Mouse (Mus musculus) thymus, postnatal 36 days (tissue): Measurements from ENCODE around the gene Tesk2.
"Not testable (repeated sequence)": the region's sequence is repeated elsewhere in the genome, so short reads cannot be mapped to it uniquely, and the experiment has no call there.

ENCODE experiments used
- DNase-seq, 2 experiments: peaks; one replicate each; pipeline ENCODE4 v3.0.0; 2022; ENCODE audit warnings: mixed read lengths in 2 of 2

Tesk2 gene

DNA sequence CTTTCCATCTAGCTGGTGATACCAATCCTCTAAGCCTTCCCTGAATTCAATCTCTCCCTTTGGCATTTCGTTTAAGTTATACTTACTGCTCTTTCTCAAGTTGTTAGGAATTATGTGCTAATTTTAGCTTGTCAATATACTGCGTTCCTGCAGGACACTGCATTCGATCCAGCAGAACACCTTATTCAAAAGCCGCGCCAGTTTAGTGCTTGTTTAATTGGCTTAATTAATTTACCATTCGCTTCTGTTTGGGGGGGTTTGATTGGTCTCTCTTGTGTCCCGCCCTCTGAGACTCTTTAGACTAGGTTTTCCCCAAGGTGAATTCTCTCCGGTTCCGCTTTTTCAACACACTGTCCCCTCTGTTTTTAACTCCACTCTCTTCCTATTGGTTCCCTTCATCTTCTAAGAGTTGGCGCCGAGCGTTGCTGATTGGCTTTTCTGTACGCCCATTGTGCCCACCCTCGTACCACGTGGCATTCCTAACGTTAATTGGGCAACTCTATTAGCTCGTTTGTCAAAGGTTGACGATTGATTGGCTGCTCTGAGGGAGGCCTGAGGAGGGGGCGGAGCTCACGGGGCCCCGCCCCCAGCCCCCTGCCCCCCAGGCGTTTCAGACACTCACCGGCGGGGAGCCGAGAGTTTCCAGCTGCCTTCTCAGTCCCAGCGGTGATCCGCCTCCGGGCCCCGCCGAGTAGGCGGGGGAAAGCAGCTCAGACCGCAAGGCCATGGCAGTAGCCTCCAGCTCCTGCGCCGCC is at the start of gene Tesk2:
Tesk2 (plus strand) TSS at position 606 of the 755 bp plus-strand sequence.
- peak; percentile 80 to 91 for DNase-seq

DNA sequence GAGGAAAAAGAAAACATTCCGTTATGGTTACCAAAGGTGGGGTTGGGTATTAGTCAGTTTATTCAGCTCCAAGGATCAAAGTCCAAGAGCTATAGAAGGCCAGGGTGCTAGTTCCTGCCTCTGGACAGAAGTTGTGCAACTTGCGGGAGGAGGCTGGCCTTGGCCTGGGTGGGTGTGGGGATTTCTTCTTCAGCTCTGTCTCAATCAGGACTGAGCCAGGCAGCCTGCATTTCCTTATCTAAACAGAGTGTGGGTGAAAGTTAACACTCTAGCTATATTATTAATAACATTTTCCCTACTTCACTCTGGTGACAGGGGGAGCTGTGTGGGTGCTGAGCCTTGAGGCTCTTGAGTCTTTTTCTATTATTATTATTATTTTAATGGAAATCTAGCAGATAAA is 48.0 kb upstream of the Tesk2 start:
- no peak for DNase-seq

DNA sequence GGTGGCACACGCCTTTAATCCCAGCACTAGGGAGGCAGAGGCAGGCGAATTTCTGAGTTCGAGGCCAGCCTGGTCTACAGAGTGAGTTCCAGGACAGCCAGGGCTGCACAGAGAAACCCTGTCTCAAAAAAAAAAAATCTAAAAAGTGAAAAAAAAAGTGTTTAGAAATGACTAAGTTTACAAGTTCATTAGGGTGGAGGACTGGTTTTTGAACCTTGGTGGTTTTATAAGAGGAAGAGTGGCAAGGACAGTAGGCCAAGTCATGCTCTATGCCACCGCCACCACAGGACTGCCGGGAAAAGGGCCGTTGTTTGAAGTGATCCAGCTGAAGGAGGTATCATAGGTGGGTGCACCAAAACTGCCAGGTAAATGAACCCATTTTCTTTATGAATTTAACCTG is 46.0 kb upstream of the Tesk2 start:
- not testable (repeated sequence) for DNase-seq

DNA sequence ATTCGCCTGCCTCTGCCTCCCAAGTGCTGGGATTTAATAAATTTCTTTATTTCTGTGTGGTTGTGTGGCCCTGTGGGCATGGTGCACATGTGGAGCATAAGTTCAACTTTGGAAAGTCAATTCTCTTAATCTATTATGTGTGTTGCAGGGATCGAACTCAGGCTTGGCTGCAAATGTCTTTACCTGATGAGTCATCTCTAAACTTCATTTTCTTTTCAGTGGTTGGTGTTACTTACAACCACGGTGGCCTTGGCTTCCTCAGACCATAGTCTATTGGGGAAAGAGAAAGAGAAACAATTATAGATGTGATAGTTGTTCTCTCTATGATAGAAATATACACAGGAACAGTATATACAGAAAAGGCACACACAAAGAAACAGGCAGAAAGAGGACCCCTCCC is 44.7 kb upstream of the Tesk2 start:
- DNase-seq, result no peak

DNA sequence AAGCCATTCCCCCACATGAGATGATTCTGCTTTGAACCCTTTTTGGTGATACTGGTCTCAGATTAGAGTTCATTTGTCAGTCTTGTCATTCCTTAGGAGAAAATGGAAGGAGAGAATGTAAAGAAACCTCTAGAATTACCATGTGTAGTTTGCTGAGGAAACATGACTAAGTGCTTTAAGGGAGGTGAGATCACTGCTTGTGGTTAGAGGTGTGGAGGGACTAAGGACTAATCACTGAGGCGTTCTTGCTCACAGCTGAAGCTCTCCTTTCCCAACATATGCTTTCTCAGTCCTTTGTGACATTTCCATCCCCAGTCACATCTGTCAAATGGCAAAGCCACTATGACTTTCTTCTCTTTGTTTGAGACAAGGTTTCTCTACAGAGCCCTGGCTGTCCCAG is 42.9 kb upstream of the Tesk2 start:
- DNase-seq, result no peak

DNA sequence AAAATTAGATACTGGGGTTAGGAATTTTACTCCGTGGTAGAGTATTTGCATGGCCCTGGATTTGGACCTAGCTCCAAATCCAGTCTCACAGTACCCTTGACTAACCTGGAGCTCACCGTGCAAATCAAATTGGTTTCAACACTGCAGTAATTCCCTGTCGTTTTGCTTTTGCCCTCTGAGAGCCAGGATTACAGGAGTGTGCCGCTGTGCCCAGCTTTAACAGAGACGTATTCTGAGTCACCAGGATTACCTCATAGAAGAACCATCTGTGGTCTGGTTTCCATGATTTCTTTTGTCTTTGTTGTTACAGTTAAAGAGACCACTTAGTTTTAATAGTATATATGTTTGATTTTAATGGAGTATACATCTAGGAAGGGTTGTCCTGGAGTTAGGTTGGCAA is 41.6 kb upstream of the Tesk2 start:
- no peak for DNase-seq

DNA sequence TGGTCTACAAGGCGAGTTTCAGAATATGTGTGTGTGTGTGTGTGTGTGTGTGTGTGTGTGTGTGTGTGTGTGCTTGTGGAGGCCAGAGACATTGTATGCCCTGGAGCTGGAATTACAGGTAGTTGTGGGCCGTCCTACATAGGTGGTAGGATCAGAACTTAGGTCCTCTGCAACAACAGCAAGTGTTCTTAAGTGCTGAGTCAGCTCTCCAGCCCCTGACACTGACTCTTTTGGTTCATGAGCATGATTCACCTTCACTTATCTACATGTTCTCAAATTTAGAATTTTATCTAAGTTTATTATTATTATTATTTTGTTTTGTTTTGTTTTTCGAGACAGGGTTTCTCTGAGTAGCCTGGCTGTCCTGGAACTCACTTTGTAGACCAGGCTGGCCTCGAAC is 40.2 kb upstream of the Tesk2 start:
- DNase-seq, result not testable (repeated sequence)

DNA sequence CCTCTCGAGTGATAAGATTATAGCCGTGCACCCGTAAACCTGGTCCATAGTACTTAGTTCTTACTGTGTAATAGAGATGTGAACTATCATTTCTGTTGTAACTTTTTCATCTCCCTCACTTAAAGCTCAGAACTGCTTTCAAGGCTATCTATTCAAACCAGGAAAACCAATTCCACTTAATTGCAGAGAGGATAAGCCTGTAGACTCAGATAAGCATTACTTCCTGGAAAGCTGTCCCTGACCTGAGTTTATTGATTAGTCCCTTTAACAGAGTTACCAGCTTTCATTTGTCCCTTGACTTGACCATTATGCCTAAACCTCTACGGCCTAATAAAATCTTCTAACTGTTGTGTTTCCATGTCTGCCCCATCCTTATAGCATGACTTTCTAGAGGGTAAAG is 36.8 kb upstream of the Tesk2 start:
- no peak for DNase-seq

DNA sequence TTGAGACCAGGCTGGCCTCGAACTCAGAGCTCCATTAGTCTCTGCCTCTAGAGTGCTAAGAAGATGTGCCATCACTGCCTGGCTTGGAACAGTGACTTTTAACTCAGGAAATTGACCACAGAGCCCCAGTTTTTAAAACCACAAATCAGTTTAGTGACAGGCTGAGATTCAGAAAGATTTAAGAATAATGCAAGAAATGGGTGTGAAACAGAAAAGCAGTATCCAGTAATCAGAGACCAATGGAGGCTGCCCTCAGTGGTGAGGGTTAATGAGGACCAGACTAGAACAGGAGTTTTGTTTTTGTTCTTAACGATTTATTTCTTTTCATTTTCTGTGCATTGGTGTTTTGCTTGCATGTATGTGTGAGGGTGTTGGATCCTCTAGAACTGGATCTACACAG is 36.1 kb upstream of the Tesk2 start:
- no peak for DNase-seq

DNA sequence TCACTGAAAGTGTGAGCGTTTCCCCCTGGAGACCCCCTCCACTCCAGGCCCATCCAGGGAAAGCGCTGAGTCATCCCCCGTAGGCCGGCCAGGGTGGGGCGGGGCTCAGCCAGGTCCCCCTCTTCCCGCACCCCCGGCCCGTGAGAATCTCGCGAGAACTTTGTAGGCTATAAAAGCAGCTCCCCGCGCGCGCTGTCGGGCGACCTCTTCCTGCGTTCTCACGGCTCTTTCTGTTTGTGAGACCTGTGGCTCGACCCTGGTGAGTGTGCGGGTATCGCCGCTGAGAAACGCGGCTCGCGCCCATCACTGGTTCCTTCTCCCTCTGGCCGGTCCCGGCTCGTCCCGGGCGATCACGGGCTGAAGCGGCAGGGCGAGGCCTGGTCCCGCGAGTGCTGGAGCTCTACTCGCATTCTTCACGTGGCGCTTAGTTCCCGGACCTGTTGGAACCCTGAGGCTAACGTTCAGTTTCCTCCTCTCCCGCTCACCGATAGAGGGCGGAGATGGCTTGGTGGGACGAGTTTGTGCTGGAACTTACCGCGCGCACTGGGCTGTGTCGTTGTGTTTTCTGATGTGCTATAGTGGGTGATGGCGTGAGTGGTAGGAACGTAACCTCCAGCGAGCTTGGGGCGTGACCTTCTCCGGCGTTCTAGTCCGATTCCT is 35.2 kb upstream of the Tesk2 start, which contains the start of gene Prdx1:
Prdx1 (plus strand) TSS at position 143 of the 660 bp plus-strand sequence.
- peak; percentile 95 to 98 for DNase-seq

DNA sequence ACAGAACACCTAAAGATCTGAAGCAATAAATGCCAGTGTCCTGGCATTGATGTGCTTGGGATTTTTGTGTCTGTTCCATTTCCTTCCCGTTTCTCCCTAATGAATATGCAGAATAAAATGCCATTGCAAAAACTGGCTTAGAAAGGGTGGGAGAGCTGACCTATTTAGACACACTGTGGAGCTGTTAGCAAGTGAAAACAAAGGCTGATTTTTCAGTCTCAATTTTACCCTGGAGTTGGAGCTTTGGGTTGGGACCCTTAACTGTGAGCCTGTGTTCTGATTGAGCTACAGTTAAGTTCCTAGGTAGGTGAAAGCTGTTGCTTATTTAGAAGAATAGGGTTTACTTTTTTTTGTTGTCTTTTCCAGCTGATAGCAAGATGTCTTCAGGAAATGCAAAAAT is 33.7 kb upstream of the Tesk2 start:
- no peak for DNase-seq

DNA sequence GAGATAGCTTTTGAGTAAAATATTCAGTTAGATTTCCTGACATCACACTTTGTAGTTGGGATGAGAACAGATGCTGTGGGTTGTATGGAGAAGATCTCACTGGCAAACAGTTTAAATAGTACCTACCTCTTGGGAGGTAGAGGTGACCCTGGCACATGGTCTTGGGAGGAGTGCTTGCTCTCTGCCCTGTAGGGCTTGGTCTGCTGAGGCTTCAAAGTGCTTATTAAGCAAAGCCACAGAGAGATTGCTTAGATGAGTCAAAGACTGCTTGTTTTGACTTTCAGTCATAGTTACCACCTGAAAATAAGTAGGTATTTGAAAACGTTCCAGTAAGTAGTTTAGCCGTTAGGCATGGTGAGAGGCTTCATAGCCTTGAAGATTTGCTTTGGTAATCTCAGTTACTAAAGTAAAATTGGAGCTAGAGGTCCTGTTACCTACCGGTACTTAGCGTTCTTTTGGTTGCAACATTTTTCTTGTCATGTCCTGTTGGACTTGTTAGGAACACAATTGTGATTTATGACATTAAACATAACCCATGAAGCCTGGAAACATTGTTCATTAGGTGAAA is 31.4 kb upstream of the Tesk2 start:
- DNase-seq, result no peak

DNA sequence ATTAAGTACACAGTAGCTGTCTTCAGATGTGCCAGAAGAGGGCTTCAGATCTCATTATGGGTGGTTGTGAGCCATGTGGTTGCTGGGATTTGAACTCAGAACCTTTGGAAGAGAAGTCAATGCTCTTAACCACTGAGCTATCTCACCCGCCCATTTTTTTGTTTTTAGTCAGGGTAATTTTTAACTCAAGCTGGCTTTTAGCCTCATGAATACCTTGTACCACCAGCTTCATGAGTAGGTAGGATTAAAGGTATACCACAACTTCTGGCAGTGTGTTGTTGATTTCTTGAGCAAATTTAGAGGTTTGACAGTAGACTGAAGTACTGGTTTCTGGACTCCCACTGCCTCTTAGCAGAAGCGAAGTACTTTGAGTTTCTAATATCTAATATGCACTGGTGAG is 28.6 kb upstream of the Tesk2 start:
- DNase-seq, result no peak

DNA sequence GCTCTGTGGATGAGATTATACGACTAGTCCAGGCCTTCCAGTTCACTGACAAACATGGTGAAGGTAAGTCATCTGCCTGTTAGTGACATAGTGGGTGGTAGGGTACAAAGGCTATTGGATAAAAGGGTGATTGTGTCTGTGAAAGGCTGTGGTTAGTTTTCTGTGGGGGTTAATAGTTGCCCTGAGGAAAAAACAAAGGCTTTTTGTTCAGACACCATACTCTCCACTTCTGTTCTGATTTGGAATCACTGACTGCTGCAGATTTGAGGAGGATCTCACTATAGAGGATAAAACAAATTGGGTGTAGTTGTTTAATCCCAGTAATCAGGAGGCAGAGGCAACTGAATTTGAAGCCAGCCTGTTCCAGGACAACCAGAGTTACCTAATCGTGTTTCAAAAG is 27.0 kb upstream of the Tesk2 start:
- no peak for DNase-seq

DNA sequence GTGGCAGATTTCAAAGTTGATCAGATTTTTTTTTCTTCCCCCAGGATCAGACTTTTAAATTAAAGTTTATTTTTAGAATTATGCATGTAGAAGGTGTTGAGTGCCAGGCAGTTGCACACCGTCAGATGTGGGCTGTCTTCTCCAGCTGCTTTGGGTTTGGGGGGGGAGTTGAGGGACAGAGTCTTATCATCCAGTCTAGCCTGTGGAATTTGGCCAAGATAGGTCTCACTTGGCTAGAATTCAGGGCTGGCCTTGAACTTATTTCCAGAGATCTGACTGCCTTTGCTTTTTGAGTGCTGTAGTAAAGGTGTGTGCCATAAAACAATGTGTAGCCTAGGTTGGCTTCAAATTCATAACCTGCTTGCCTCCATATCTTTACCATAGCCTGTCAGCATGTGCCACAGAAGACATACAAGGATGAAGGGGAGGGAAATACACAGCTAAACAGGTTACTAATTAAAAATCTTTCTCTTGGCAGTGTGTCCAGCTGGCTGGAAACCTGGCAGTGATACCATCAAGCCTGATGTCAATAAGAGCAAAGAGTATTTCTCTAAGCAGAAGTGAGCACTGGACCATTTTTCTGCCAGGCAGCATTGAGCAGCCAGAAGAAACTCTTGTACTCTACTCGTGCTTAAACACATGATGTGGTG is 21.9 kb upstream of the Tesk2 start:
- DNase-seq, result no peak

DNA sequence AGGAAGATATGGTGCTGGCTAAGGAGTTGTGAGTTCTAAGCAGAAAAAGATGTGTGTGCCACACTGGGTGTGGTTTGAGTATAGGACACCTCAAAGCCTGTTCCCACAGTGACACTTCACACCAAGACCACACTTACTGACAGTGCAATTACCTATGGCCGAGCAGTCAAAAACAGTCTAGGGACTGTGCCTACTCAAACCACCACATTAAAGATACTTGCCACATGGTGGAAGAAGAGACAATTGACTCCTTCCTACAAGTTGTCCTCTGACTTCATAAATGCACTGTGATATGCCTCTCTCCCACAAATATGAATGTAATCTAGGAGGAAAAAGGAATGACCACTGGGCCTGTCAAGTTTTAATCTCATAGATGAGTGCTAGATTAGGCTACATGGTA is 19.8 kb upstream of the Tesk2 start:
- no peak for DNase-seq

DNA sequence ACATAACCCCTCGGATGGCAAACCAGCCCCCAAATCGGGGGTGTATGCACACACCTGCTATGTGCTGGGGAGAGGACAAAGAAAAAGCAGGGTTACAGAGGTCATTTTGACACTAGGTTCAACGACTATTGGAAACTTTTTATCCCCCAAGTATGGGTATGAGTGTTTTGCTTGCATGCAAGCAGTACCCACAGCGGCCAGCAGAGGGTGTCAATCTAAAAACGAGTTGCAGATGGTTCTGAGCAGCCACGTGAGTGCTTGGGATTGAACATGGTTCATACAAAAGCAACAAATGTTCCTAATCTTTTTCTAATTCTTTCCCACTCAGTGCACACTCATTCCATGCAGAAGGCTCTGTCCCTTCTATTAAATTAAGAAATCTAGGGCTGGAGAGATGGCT is 16.9 kb upstream of the Tesk2 start:
- DNase-seq, result peak; percentile 73 to 80

DNA sequence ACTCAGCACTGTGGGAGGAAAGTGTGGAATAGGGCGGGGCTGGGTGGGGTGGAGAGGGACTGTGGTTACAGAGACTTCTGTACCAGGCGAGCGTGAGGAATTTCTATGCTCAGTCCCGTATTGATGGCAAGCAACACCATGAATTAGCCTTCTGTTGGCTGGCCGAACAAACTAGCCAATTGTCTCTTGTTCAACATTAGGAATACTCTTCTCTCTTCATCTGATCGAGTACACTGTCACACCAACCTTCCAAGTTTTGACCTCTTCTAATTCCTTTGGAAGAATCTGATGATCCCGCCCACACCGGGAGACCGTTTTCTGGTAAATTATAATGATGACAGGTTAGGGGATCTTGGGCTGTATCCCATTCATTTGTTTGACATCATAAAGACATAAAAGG is 13.1 kb upstream of the Tesk2 start:
- DNase-seq, result no peak

DNA sequence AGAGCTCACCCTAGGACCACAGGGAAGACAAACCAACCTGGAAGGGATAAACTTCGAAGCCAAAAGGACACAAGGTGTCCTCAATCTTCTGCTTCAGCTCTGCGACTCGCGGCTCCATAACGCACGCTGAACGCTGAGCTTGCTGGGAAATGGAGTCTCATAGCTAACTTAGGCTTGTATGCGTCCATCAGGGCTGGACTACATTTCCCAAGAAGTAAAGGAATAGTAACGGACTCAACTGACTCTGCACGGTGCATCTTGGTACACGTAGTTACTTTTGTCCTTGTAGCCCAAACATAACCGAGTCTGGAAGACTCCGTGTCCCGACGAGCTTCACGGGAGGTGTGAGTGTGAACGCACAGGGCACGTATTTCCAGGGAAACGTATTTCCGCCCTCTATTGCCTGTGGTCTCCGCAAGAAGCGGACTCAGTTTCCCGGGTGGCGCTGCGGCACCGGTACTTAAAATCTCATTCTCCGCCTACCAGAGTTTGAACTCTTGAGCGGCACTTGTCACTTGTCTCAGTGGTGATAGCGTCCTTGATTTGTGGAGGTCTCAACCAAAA is 12.5 kb upstream of the Tesk2 start, which contains the start of the genes Mmachc and Ccdc163:
Mmachc (minus strand) TSS at position 206 of the 564 bp plus-strand sequence.
Ccdc163 (plus strand) TSS at position 309 of the 564 bp plus-strand sequence.
- DNase-seq, result peak; percentile 83 to 91

DNA sequence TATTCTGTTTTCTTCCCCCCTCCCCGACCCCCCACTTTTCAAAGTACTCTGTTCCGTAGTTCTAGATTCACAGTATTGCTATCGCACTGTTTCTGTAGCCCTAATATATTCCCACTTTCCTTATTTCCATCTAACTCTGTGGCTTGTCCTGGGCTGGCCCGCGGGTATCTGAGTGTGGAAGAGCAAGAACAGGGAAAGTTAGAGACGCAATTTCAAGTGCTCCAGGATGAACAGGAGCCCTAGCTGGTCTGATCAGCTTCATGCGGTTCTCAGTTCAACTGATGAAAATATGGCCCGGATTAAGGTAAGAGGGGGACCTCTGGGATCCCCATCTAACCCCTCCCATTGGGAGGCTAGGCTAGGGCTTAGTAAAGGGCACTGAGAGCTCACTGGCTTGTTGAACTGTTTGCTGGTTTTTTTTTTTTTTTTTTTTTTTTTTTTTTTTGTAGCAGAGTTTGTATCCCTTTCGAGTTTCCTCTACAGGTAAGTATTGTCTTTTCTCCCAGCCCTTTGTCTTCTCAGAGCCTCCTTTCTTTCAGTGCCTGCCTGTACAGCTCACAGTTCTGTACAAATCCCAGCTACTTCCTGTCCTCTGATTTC is 11.9 kb upstream of the Tesk2 start:
- DNase-seq, result peak in 1 of 2 experiments; percentile 20

DNA sequence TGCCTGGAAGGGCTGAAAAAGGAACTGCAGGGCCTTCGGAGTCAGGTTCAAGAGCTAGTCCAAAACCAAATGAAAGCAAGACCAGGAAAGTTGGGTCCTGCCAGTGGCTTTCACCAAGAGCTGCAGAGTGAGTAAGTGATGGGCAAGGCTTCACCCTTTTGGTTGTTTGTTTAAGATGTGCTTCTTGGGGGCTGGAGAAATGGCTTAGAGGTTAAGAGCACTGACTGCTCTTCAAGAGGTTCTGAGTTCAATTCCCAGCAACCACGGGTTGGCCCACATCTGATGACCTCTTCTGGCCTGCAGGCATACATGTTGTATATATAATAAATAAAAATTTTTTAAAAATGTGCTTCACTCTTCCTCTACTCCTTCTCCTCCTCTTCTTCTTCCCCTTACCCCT is 10.6 kb upstream of the Tesk2 start:
- no peak for DNase-seq

DNA sequence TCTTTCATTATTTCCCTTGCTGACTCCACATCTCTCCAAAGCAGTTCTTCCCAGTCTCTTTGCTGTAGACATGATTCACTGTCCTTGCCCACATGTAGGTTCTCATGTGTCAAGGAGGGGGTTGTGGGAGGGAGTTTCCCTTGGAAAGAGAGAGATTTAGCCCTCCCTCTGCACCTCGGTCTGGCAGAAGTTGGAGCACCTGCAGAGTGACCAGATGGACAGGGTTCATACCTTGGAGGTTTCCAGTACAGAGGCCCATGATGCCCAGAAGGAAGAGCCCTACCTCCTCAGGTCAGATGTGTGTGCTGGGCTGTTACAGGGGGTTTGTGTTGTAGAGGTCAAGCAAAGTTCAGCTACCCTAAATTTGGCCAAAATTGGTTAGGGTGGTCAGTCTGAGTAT is 8.2 kb upstream of the Tesk2 start:
- DNase-seq, result no peak

DNA sequence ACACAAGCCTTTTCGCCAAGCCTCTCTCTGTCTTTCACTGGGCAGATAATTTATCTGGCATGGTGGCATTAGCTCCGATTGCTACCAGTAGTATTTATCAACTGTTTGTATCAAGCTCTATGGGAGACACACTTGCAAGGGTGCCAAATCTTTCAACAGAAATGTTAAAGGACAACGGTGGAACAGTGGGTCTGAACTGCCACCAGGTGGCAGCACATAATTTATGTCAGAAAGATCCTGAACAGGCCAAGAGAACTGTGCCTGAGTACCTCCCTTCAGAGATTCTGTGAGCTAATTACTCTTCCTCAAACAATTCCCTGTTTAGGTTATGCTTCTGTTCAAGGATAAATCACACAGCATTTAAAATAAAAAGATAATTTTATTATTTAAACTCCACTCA is 1.4 kb upstream of the Tesk2 start:
- peak; percentile 49 to 52 for DNase-seq
